Mouse (Mus musculus): ENCODE results near the gene Ankdd1a. TPM values are rescaled to one million over a fixed set of nuclear protein-coding genes. Genes with fewer than 3 reads are reported as not detected.
A peak's percentile ranks its signal among the peaks of the same experiment; 100 is the strongest.

Ankdd1a gene
- polyA plus RNA-seq, 1 experiment from 2014 or later: 0.60 TPM

DNA sequence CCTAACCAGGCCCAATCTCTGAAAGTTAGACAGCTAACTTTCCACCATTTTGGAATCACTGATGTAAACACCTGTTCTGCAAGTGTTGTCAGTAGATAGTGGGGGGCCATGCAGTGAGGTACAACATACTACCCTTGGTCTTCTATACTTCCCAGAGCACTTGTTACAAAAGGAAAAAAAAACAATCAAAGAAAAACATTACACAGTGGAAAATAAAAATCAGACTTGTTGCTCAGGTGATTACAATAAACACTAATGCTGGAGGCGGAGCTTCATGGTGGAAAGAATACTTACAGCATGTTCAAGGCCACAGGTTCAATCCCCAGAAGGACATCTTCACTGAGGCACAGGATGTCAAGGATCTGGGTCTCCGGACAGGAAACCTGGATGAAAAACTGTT is 32.7 kb upstream of the Ankdd1a start:
- Histone ChIP-seq H3K27ac (replicated peaks) (no peak overlapping the region), H3K9me3 (no peaks in the 10 kb centered on the region), H3K9ac (no peak overlapping the region), H3K4me3 (no peak overlapping the region), H3K36me3 (peaks cover 21% of the 10 kb centered on the region), H3K27me3 (no peaks in the 10 kb centered on the region), H3K4me2 (no peak overlapping the region), H3K4me1 (replicated peaks) (peaks cover 54% of the 10 kb centered on the region)
- WGBS: 94% methylated on average over 2 of the region's 2 CpGs
- ATAC-seq (ENCODE audit: low read depth): no peak

GRCm38 (mm10) chr9:65552141-65552540 is 32.1 kb upstream of the Ankdd1a start:
- Histone ChIP-seq H3K9ac (no peak overlapping the region), H3K4me2 (no peak overlapping the region), H3K36me3 (peaks cover 15% of the 10 kb centered on the region), H3K27me3 (no peaks in the 10 kb centered on the region), H3K27ac (replicated peaks) (no peak overlapping the region), H3K9me3 (no peaks in the 10 kb centered on the region), H3K4me1 (replicated peaks) (peaks cover 56% of the 10 kb centered on the region), H3K4me3 (no peak overlapping the region)
- ATAC-seq (ENCODE audit: low read depth): no peak
- 88% methylated on average over 5 of the region's 5 CpGs for WGBS

- peaks cover 4% of the 10 kb centered on the region; the same call in 1 of the 2 replicates for H3K36me3 ChIP-seq
- peak overlapping the region; percentile 59 for H3K27ac ChIP-seq (replicated peaks)
- WGBS: 28% methylated on average over 5 of the region's 5 CpGs
- no peaks in the 10 kb centered on the region for H3K9me3 ChIP-seq
- H3K9ac ChIP-seq: peak overlapping the region; percentile 1; the same call in 1 of the 2 replicates
- no peaks in the 10 kb centered on the region for H3K27me3 ChIP-seq
- no peak overlapping the region for H3K4me2 ChIP-seq
- no peak overlapping the region for H3K4me3 ChIP-seq
- peaks cover 60% of the 10 kb centered on the region for H3K4me1 ChIP-seq (replicated peaks)
- peak; percentile 41; the same call in 1 of the 2 replicates for ATAC-seq (ENCODE audit: low read depth)
These were observed 31.0 kb upstream of the Ankdd1a start for GRCm38 (mm10) chr9:65551035-65551434.

DNA sequence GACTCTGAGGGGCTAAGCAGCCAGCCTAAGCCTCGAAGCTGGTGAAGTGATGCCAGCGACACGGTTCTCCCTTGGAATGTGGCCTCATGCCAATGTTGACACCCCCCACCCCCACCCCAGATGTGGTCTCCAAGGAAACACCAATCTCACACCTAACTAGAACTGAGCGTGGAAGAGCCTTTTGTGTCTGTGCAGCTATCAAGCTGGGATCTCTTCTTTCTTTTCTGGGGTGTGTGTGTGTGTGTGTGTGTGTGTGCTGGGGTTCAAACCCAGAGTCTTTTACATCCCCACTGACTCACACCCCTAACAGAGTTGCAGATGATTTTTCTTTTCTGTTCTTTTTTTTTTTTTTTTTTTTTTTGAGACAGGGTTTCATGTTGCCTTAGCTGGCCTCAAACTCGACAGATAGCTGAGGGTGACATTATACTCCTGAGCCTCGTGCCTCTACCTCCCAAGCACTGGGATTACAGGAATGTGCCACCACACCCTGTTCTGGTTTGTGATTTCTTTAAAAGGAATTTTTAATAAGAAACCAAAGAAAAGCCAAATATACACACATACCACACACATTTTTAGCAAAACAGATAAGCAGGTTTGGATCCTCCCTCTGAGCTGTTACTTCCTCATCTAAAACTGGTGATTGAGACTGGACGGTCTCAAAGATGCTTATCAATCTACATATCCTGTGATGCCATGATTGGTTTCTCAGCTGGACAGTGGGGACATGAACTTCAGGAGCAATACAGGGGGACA is 30.3 kb upstream of the Ankdd1a start:
- peaks cover 61% of the 10 kb centered on the region for H3K4me1 ChIP-seq (replicated peaks)
- H3K4me2 ChIP-seq: no peak overlapping the region
- ATAC-seq (ENCODE audit: low read depth): 0 out of 2 replicates have a peak, but pooled peaks have one; percentile 32
- no peaks in the 10 kb centered on the region for H3K36me3 ChIP-seq
- H3K27ac ChIP-seq (replicated peaks): peak overlapping the region; percentile 59
- H3K9ac ChIP-seq: peak overlapping the region; percentile 1; the same call in 1 of the 2 replicates
- no peaks in the 10 kb centered on the region for H3K9me3 ChIP-seq
- WGBS: 33% methylated on average over 7 of the region's 7 CpGs
- no peaks in the 10 kb centered on the region for H3K27me3 ChIP-seq
- no peak overlapping the region for H3K4me3 ChIP-seq

- H3K9ac ChIP-seq: no peak overlapping the region
- peaks cover 54% of the 10 kb centered on the region for H3K4me1 ChIP-seq (replicated peaks)
- ATAC-seq (ENCODE audit: low read depth): no peak
- no peaks in the 10 kb centered on the region for H3K27me3 ChIP-seq
- no peaks in the 10 kb centered on the region for H3K9me3 ChIP-seq
- 88% methylated on average over 5 of the region's 5 CpGs for WGBS
- no peak overlapping the region for H3K4me2 ChIP-seq
- no peak overlapping the region for H3K4me3 ChIP-seq
- no peaks in the 10 kb centered on the region for H3K36me3 ChIP-seq
- no peak overlapping the region for H3K27ac ChIP-seq (replicated peaks)
These were observed 29.6 kb upstream of the Ankdd1a start for GRCm38 (mm10) chr9:65549643-65550042.

- Histone ChIP-seq H3K9me3 (no peaks in the 10 kb centered on the region), H3K4me2 (no peak overlapping the region), H3K4me1 (replicated peaks) (peaks cover 49% of the 10 kb centered on the region), H3K27ac (replicated peaks) (no peak overlapping the region), H3K36me3 (no peaks in the 10 kb centered on the region), H3K27me3 (no peaks in the 10 kb centered on the region), H3K9ac (no peak overlapping the region), H3K4me3 (no peak overlapping the region)
- WGBS: 78% methylated on average over 3 of the region's 3 CpGs
- no peak for ATAC-seq (ENCODE audit: low read depth)
These were observed 29.1 kb upstream of the Ankdd1a start for GRCm38 (mm10) chr9:65549139-65549538.

DNA sequence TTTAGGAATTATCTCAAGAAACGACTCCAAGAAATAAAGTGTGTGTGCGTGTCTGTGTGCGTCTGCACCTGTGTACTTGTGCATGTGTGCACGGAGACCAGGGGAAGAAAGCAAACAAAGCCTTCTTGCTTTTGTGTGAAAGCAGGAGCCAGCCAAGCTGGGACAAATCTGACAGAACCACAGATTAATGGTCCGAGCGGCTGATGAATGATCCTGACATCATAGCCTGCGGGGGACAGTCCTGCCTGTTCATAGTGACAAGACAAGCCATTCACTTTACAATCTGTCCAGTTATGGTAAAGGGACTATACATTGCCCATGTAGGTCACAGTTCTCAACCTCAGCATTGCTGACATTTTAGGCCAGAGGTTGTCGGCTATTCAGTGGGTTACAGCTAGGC is 28.3 kb upstream of the Ankdd1a start:
- Histone ChIP-seq H3K4me1 (replicated peaks) (peaks cover 49% of the 10 kb centered on the region), H3K27me3 (no peaks in the 10 kb centered on the region), H3K9ac (0 out of 2 replicates have a peak overlapping the region, but pooled peaks have one; percentile 13), H3K9me3 (no peaks in the 10 kb centered on the region), H3K27ac (replicated peaks) (peak overlapping the region; percentile 23), H3K4me3 (no peak overlapping the region), H3K36me3 (no peaks in the 10 kb centered on the region), H3K4me2 (no peak overlapping the region)
- WGBS: 38% methylated on average over 8 of the region's 8 CpGs
- ATAC-seq (ENCODE audit: low read depth): no peak

DNA sequence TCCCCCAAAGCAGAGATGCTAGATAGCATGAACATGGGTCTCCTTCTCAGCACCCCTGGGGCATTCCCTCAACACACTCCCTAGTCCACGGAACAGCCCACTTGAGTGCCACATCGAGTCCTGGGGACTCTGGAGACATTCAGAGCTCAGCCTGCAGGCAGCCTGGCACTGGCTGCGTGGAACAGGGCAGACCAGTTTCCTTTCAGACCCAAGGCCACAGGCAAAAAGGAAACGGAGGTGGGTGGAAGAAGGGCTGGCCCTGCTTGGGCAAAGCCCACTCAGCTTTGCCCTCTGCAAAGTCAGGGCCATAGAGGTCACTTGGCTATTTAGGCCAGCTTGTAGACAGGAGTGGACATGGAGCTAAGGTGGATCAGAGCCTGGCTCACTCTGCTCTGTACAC is 27.9 kb upstream of the Ankdd1a start:
- Histone ChIP-seq H3K27me3 (no peaks in the 10 kb centered on the region), H3K9me3 (no peaks in the 10 kb centered on the region), H3K36me3 (no peaks in the 10 kb centered on the region), H3K9ac (0 out of 2 replicates have a peak overlapping the region, but pooled peaks have one; percentile 13), H3K4me2 (no peak overlapping the region), H3K4me1 (replicated peaks) (peaks cover 49% of the 10 kb centered on the region), H3K27ac (replicated peaks) (peak overlapping the region; percentile 23), H3K4me3 (no peak overlapping the region)
- 54% methylated on average over 4 of the region's 4 CpGs for WGBS
- ATAC-seq (ENCODE audit: low read depth): no peak

DNA sequence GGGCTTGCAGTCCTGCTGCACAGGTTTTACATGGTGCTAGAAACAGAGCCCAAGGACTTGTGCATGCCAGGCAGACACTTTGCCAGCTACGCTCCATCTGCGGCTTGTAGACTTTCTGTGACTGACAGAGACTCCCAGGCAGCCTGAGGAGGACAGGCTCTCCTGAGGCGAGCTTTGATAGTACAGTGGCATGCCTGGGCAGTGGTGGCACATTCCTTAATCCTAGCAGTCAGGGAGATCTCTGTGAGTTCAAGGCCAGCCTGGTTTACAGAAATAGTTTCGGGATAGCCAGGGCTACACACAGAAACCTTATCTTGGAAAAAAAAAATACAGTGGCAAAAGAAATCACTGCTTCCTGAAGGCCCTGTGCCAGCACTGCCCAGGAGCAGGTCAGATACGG is 27.1 kb upstream of the Ankdd1a start:
- H3K36me3 ChIP-seq: no peaks in the 10 kb centered on the region
- H3K9me3 ChIP-seq: no peaks in the 10 kb centered on the region
- H3K9ac ChIP-seq: no peak overlapping the region
- no peak overlapping the region for H3K4me2 ChIP-seq
- H3K27me3 ChIP-seq: no peaks in the 10 kb centered on the region
- WGBS: 87% methylated on average over 5 of the region's 5 CpGs
- ATAC-seq (ENCODE audit: low read depth): no peak
- H3K4me3 ChIP-seq: no peak overlapping the region
- H3K4me1 ChIP-seq (replicated peaks): peaks cover 49% of the 10 kb centered on the region
- H3K27ac ChIP-seq (replicated peaks): no peak overlapping the region

DNA sequence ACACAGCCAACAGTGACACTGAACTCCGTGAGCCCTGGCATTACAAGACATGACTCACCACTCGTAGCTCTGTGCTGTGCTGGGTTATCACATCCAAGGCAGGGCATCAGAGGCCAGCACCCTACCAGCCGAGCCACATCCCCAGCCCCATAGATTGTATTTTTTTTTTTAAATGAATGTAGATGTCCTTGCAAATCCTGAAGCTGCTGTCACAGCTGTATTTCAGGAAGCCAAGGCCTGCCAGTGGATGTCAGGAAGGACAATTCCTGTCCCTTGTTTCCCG is 26.4 kb upstream of the Ankdd1a start:
- 69% methylated on average over 4 of the region's 4 CpGs for WGBS
- peak overlapping the region; percentile 5; the same call in 1 of the 2 replicates for H3K9ac ChIP-seq
- H3K4me3 ChIP-seq: no peak overlapping the region
- ATAC-seq (ENCODE audit: low read depth): no peak
- no peak overlapping the region for H3K27ac ChIP-seq (replicated peaks)
- H3K27me3 ChIP-seq: no peaks in the 10 kb centered on the region
- H3K9me3 ChIP-seq: no peaks in the 10 kb centered on the region
- no peaks in the 10 kb centered on the region for H3K36me3 ChIP-seq
- peaks cover 51% of the 10 kb centered on the region for H3K4me1 ChIP-seq (replicated peaks)
- H3K4me2 ChIP-seq: no peak overlapping the region

- Histone ChIP-seq H3K4me1 (replicated peaks) (peaks cover 47% of the 10 kb centered on the region), H3K4me2 (no peak overlapping the region), H3K27me3 (no peaks in the 10 kb centered on the region), H3K27ac (replicated peaks) (no peak overlapping the region), H3K4me3 (no peak overlapping the region), H3K36me3 (no peaks in the 10 kb centered on the region), H3K9me3 (no peaks in the 10 kb centered on the region), H3K9ac (peak overlapping the region; percentile 5; the same call in 1 of the 2 replicates)
- WGBS: 68% methylated on average over 10 of the region's 10 CpGs
- no peak for ATAC-seq (ENCODE audit: low read depth)
These were observed 25.8 kb upstream of the Ankdd1a start for GRCm38 (mm10) chr9:65545635-65546412.

DNA sequence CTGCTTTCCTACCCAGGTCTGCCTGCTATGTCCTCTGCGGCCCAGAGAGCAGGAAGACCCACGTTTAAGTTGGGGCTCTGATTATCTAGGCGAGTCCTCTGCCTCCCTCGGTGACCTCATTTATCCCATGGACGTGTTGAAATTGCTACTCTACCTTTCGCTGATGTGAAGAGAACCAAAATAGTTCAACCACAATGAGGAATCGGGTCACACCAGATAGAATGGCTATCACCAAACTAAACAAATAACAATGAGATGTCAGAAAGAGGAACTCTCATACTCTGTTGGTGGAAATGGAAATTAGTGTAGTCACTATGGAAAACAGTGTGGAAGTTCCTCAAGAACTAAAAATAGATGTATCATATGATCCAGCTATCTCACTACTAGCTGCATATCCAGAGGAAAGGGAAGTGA is 22.1 kb upstream of the Ankdd1a start:
- Histone ChIP-seq H3K9me3 (no peaks in the 10 kb centered on the region), H3K4me3 (no peak overlapping the region), H3K27me3 (no peaks in the 10 kb centered on the region), H3K36me3 (no peaks in the 10 kb centered on the region), H3K4me1 (replicated peaks) (peaks cover 15% of the 10 kb centered on the region; the same call in 1 of the 2 replicates), H3K9ac (no peak overlapping the region), H3K4me2 (no peak overlapping the region), H3K27ac (replicated peaks) (0 out of 2 replicates have a peak overlapping the region, but pooled peaks have one; percentile 20)
- no peak for ATAC-seq (ENCODE audit: low read depth)
- whole genome bisulfite sequencing: 85% methylated on average over 7 of the region's 7 CpGs

Data from neural tube, embryonic 13.5 days (tissue).